Mouse (Mus musculus) retina, postnatal 7 days (tissue): ENCODE data around the gene Oser1.
"Not testable (repeated sequence)": the region's sequence is repeated elsewhere in the genome, so short reads cannot be mapped to it uniquely, and the experiment has no call there.

ENCODE experiments used
- DNase-seq: peaks from one replicate; pipeline ENCODE4 v3.0.0-alpha.2; 2012; ENCODE audit warnings: low read depth, low spot score

Oser1 gene

DNA sequence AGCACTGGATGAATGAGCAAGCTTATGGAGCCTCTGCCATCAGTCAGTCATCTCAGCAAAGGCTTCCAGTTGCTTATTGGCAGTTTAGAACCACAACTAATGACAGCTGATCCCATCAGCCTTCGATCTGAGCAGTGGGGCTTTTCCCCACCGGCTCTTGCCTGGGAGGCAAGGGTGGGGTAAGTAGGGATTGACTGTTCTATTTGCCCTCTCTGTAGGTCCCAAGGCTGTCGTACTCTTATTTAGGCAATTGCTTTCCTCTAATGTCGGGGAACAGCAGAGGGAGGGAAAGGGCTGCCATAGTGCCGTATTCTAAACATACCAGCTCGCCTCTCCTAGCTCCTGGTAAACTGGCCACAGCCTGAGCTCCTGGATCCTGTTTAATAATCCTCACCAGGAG is at the start of gene Oser1:
Oser1 (minus strand) TSS at position 101 of the 400 bp plus-strand sequence.
- DNase-seq = no peak

DNA sequence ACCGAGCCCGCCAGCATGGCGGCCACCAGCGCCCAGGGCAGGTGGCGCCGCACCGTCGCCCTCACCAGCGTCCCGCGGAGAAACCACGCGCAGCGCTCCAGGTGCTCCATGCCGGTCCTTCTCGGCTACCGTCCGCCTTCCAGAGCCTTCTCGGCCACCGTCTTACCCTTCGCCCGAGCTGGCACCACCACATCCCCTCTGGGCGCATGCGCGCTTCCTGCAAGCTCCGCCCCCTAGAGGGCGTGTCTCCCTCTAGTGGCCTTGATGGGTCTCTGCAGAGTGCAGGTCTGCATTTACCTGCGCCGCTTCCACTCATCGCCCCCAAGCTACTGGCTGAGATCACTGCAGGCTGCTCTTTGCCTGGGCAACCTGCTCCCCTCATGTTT is 48.0 kb upstream of the Oser1 start, which contains the start of gene Fitm2:
Fitm2 (minus strand) TSS at position 164 of the 386 bp plus-strand sequence.
- DNase-seq = peak; percentile 99

DNA sequence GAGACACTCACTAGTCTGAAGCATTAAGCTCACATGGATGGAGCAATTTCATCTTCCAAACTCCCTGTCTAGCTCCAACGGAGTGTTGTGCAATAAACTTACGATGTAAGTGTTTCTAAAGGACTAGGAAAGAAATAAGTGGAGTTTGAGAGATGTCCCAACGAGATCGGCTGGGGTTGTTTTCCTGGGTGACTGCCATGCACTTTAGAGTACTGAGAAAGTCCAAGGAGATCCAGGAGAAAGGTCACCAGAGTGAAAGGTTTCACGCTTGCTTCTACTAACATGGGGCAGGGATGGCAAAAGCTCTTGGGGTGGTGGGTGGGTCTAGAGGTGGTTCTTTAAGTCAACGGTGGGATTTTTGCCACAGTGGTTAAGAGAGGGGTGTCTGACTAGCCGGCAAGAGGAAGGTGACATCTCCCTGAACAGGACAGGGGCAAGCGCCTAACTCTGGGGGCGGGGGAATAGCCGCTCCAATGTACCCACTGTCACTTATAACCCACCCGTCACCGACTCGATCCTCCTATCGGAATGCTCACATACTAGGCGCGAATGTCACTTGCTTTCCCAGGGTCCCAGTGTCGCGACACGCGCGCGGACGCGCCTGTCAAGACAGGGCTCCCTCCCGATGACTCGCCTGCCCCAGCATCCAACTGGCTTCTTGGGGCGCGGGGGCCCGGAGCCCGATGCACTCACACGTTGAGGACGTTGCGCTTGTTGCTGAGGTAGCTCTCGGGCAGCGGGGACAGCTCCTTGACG is 47.4 kb upstream of the Oser1 start:
- peak; percentile 35 for DNase-seq

DNA sequence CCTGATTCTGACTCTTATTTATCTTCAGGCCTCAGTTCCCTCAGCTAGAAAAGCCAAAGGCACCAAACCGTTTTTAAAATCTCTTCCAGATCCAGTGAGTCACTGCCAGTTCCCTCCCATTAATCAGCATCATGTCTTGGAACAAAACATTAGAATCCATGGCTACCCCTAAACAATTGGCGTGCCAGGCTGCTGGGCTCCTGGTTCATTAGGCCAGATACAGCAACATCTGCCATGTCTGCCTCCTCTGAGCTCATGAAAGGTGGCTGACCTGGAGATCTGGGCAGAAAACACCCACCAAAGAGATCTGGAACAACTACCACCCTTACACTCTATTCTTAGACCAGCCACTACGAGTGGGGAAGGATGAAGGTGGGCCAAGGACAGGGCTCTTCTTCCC is 46.6 kb upstream of the Oser1 start:
- no peak for DNase-seq

DNA sequence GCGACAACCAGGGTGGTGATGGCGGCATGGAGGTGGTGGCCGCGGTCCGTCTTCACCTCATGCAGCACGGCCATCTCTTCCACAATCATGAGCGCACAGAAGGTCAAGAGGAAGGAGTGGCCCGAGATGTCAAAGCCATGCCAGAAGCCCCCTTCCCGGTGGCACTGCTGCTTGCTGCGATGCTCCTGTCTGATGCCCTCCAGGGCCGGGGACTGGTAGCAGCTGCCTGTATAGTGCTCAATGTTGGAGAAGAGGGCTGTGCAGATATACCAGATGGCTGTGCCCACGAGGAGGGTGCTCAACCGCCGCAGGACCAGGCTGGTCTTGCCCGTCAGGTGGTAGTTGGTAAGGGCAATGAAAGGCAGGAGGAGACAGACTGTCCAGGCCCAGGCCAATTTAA is 45.2 kb upstream of the Oser1 start:
- no peak for DNase-seq

DNA sequence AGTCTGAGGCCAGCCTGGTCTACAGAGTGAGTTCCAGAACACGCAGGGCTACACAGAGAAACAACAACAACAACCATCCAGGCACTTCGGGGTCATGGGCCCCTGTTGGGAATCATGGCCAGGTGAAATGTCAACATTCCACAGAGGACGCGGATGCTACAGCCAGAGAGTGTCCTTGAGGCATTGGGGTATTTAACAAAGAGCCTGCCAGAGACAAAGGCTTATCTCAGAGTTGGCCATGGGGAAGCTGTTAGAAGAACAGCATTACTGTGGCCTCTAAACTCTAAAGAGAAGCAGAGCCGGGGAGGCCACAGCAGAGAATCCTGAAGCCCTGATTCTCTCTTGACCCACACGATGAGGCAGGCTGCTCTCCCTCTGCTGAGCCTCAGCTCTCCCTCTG is 44.4 kb upstream of the Oser1 start:
- DNase-seq = no peak

DNA sequence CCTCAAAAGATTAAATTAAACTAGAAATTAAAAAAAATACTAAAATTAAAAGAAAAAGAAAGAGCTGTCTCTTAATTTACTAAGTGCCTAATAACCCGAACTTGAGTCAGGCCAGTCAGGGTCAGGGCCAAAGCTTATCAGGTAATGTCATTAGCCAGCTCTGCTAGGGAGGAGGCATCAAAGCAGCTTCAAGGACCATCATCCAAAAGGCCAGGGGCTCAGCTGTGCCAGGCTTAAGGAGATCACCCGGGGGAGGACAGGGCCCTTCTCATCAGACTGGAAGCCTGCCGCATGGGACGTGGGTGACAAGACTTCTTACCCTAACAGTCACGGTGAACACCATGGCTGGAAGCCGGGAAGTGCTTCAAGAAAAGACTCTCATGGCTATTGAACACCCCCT is 43.1 kb upstream of the Oser1 start:
- no peak for DNase-seq

DNA sequence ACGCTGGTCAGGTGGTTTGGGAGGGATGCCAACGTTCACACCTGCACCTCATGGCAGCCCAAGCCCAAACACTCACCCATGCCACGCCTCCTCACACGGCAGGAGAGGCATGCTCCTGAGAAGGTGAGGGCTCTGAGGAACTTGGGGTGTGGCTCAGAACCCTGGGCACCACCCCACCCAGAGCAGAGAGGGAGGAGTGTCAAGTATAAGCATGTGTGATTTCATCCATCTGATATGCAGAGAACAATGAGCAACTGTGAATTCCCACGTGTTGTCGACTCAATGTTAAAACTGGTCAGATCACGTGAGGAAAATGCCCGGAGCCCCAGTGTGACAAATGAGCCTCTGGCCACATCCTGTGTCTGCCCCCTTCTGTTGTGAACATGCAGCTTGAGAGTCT is 42.3 kb upstream of the Oser1 start:
- DNase-seq = no peak

DNA sequence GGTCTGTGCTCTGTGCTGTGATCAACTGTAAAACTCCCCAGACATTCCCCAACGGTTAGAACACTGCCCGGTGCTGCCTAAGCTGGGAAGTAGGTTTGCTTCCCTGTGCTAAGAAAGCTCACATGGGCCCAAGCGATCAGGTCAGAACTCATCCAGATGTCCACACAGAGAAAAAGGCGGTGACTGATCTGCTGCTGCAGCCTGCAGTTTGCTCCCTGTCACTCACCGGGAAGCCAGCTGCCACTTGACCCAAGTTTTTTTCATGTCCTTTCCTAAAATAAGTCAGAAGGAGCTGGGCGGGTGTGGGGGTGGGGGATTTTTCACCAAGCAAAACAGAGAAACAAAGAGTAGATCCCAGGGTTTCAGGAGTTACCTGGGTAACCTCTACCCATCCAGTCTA is 40.1 kb upstream of the Oser1 start:
- no peak for DNase-seq

DNA sequence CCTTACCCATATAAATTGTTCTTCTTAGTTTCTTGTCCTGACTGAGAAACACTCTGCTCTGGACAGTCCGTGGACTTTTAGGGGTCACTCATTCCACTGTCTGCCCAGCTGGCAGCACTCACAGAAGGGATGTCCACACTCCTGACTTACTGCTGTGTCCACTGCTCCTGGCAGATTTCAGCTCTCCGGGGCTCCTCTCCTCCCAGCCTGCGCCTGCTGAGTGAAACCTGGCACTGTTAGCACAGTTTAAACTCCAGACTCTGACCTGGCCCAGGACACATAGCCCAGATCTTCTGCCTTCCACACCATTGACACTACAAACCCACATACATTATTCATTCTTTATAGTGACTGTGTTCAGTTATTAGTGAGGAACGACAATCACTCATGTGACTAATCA is 39.5 kb upstream of the Oser1 start:
- no peak for DNase-seq

DNA sequence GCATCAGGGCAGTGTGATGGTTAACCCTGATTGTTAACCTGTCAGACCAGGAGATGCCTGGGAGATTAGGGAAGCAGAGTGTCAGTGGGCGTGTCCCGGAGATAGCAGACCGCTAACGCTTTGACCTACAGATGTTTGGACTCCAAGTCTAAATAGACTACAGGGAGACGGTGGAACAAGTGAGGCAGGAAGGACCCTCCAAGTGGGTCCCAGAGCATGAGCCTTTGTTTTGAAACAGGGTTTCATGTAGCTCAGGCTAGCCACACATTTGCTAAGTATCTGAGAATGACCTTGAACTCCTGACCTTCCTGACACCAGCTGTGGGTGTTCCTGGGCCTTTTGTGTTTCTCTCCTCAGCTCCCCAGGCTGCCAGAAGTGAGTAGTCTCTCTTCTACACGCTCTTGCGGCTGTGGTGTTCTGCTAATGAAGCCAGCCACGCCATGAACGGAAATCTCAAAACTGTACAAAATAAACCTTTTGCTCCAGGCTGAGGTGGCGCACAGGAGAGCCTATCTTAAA is 38.8 kb upstream of the Oser1 start:
- no peak for DNase-seq

DNA sequence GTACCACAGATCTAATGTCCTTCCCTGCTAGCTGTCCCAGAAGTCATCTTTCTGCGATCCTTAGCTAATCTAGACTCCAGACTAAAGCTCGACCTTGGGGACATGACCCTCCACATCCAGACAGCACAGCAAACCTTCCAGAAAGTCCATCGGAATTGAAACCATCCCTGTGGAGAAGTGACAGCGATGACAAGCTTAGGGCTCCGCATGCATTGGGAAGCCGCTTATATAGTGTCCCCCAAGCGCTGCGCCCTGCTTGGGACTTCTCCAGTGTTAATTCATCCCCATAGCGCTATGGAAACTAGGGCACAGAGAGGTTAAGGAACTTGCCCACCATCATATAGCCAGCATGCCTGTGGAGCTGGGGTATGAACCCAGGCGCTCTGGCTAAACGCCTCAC is 38.3 kb upstream of the Oser1 start:
- no peak for DNase-seq

DNA sequence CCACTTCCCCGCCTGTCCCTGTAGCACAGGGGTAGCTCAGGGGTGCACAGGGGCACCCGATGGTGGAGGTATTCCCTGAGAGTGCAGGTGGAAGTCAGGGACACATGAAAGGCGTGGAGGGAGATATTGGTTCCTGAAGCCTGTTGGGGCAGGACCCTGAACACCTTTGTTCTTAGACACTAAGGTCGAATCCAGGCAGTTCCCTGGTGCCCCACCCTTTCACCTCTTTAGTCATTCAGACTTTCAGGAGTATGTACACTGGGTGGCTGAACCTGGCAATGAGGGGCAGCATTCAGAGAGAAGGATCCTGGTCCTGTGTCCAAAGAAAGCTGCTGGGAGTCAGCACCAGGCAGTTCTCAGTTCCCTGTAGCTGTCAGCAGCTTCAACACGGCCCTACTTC is 37.9 kb upstream of the Oser1 start:
- DNase-seq = no peak

DNA sequence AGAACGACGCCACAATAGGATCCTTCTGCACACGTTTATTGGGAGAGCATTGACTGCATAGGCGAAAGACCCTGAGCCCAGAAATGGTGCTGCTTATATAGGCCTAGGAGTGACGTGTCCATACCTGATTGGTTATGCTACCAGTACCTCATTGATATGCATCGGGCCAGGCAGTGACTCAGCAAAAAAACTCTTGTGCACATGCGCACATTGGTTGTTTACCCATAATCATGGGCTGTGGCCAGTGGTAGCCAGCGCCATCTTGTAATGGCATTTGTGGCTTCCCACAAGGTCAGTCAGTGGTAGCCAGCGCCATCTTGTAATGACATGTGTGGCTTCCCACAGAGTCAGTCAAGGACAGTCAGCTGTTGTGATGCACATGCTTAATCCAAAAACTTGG is 36.8 kb upstream of the Oser1 start:
- not testable (repeated sequence) for DNase-seq

DNA sequence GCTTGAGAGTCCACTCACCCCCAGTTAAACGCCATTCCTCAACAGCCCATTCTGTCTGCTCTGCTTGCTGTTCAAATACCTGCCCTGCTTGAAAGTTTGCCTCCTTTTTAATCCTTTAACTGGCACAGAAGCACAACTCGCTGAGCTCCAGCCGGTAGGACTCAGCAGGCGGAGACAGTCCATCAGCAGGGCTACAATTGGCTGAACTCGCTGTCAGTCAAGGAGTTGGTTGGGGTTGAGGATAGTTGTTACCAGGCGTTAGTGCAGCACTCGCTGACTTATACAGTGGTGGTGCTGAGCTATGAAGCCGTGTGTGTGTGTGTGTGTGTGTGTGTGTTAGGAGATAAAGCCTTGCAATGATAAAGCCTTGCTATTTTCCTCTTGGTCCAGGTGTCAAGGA is 36.1 kb upstream of the Oser1 start:
- no peak for DNase-seq

DNA sequence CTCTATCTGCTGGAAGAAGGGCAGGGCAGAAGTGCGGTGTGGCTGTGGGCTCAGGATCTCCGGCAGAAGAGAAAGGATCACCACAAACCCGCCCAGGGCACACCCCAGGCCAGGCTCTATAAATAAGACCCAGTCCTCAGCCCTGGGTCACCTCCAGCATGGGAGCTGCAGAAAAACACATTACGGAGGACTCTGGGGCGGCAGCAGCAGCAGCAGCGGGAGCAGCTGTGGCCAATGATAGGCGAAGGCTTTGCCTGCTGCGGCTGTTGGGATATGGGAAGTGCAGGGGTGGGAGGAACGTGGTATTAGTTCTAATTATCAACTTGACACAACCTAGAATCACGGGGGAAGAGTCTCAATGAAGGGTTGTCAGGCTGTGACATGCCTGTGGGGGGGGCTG is 34.9 kb upstream of the Oser1 start:
- DNase-seq = no peak

DNA sequence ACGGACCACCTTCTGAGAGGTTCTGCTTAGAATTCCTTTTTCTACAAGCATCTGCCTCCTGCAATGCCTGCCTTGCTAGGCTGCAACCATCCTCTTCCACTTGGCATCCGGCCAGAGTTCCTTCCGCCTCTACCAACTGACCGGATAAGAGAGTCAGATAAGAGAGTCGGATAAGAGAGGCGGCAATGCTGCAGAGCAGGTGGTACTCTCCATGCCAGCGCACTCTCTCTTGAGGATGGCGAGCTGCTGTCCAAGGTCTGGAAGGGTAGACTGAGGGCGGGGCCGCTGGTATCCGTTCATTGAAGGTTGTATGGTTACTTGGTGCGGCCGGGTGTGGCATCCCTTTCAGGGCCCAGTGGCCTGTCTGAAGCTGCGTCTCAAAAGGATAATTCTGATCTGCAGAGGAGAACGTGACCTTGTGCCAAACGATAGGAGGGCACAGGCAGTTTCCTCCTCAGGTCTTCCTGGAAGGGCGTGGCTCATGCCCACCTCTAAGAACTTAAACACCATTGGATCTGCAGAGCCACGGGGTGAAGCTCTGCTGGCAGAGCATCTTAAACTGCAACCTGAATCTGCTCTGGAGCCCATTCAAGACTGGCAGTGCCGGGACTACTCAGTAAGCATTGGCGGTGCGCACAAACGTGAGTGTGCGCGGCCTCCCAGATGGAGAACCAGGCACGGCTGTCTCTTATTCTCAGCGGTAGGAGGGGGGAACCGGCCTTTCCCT is 34.2 kb upstream of the Oser1 start:
- no peak for DNase-seq

DNA sequence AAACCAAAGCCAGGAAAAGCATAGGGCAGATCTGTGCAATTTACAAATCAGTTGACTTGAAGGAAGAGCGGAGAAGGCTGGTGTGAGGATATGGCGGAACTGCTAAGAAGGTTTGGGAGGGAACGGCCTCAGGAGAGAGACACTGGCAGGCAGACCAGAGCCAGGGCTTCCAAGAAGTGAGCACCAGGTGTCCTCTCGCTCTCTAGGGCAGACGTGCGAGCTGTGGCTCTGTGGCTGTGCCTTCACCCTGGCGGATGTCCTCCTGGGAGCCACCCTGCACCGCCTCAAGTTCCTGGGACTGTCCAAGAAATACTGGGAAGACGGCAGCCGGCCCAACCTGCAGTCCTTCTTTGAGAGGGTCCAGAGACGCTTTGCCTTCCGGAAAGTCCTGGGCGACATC is 28.9 kb upstream of the Oser1 start:
- DNase-seq = no peak

DNA sequence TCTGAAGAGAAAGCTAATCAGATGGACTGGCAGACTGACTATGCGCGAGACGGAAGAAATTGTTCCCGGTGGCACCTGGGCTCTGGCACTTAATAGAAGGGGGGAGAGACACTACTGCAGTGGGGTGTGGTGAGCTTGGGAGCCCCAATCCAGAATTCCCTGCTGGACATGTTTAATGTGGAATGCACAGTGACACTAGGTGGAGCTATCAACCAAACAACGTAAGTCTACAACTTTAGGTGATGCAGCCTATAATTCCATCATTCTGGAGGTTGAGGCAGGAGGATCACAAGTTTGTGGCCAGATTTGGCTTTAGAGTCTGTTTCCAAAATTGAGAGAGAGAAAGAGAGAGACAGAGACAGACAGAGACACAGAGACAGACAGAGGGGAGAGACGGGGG is 28.2 kb upstream of the Oser1 start:
- no peak for DNase-seq

DNA sequence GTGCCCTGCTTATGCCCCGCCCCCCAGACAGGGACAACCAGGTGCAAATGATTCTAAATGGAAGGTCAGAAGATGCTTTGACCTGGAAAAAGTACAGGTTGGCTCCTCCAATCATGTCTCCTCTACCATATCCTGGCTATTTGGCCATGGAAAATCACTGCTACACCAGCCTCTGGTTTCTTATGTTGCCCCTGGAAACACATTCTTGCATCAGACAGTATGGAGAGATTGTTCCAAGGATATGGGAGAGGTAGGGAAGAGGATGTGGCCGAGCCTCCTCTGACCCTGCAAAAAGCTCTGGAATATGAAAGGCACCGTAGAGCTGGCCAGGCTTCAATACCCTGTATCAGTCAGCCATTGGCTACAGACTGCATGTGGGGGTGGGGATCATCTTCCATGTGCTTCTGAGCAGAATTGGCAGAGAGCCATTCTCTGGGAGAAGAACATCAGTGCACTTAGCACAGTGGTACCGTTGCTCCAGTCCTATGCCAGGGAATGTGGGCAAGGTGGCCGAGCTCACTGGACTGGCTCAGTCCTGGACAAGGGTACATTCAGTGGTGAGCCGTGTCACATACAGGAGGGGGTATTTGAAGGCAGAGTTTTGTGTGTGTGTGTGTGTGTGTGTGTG is 26.3 kb upstream of the Oser1 start:
- no peak for DNase-seq

DNA sequence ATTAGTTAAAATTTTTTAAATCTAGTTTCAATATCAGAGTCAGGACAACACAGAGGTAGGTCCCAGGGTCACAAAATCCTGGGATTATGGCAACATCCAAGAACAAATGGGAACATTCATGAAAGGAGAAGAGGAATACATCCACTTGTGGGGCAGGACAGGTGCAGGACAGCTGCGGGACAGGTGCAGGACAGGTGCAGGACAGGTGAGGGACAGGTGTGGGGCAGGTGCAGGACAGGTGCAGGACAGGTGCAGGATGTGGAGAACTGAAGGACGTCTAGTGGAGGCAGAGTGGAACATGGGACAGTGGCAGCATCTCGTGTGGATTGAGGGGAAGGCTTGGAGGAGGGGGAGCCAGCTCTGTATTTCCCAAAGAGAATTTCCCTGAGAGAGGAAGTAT is 24.8 kb upstream of the Oser1 start:
- no peak for DNase-seq

DNA sequence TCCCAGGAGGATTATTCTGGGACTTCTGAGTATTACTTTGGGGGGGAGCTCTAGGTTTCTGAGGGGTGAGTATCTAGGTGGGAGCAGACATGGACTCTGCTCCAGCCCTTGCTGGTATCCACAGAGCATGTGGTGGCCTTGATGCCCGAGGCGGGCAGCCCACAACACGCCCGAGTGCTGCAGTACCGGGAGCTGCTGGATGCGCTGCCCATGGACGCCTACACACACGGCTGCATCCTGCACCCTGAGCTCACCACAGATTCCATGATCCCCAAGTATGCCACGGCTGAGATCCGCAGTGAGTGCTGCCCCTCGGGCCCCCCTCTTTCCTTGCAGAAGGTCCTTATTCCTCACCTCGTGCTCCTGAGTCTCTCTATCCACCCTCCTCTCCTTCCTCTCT is 22.9 kb upstream of the Oser1 start:
- DNase-seq = no peak

DNA sequence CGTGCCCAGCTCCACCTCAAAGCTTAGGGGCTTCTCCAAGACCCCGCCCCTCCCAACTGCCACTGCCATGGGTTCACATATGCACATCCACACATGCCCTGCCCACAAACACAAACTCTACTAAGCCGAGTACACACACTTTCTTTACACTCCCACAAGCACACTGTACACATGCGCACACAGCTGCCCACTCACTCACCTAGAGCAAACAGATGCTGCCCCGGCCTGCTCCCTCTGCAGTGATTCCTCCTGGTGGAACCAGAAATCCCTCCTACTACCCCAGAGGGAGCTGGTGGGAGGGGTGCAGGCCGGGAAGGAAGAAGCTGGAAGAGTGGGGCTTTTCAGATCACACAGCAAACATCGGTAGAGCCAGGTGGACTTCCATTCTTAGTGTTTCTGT is 19.5 kb upstream of the Oser1 start:
- no peak for DNase-seq
